Mouse (Mus musculus) ES-Bruce4 (cell line): ENCODE measurements at regions not wholly inside any gene's neighbourhood (a gene's known extent, or its start where the extent isn't known, plus 50 kb on each side); places are given as distances from the start of the nearest gene placed in this dataset.

ENCODE experiments used
- H3K27ac ChIP-seq: 2 replicates; pipeline ENCODE4 v1.5.1; 2012; ENCODE audit warnings: low read length, inconsistent platforms; ENCODE audit not compliant: insufficient read depth
- H3K27me3 ChIP-seq: 2 replicates; pipeline ENCODE4 v1.6.1; 2012; ENCODE audit warnings: mild to moderate bottlenecking, low read length, inconsistent platforms; ENCODE audit not compliant: control insufficient read depth, poor library complexity, insufficient read depth, severe bottlenecking
- H3K36me3 ChIP-seq: 2 replicates; pipeline ENCODE4 v1.6.1; 2012; ENCODE audit warnings: inconsistent platforms, mild to moderate bottlenecking, low read length, moderate library complexity; ENCODE audit not compliant: control insufficient read depth, poor library complexity, insufficient read depth, severe bottlenecking
- H3K4me1 ChIP-seq: one replicate; pipeline ENCODE4 v1.8.1; 2011; ENCODE audit warnings: low read length; ENCODE audit not compliant: control insufficient read depth, insufficient read depth
- H3K4me3 ChIP-seq: 2 replicates; pipeline ENCODE4 v1.5.1; 2011; ENCODE audit warnings: low read depth, mild to moderate bottlenecking, low read length
- H3K9ac ChIP-seq: 2 replicates; pipeline ENCODE4 v1.6.1; 2012; ENCODE audit warnings: low read depth, mild to moderate bottlenecking, inconsistent platforms; ENCODE audit not compliant: poor library complexity, severe bottlenecking
- H3K9me3 ChIP-seq: replicated peaks from 2 replicates; pipeline ENCODE4 v1.6.1; 2012; ENCODE audit warnings: mild to moderate bottlenecking, low read length, inconsistent platforms; ENCODE audit not compliant: control insufficient read depth, poor library complexity, insufficient read depth, severe bottlenecking
- CTCF ChIP-seq: IDR thresholded peaks from one replicate; pipeline ENCODE4 v1.8.1; 2011; ENCODE audit warnings: low read depth, low read length
- EP300 ChIP-seq: IDR thresholded peaks from 2 replicates; pipeline ENCODE4 v1.6.1; 2011; ENCODE audit warnings: low read depth, low read length; ENCODE audit not compliant: insufficient read depth
- POLR2A ChIP-seq: IDR thresholded peaks from one replicate; pipeline ENCODE4 v1.8.1; 2011; ENCODE audit warnings: low read length; ENCODE audit not compliant: insufficient read depth

GRCm38 (mm10) chr12:96323061-96323786 is 631.2 kb downstream of the Flrt2 start:
- H3K9me3 ChIP-seq: no peaks in the 10 kb centered on the region
- no peaks in the 10 kb centered on the region for H3K27me3 ChIP-seq
- H3K4me1 ChIP-seq: no peaks in the 10 kb centered on the region
- H3K27ac ChIP-seq: no peak overlapping the region
- H3K9ac ChIP-seq: no peak overlapping the region
- no peak overlapping the region for H3K4me3 ChIP-seq
- no peaks in the 10 kb centered on the region for H3K36me3 ChIP-seq
- no peak for TF ChIP-seq CTCF
- no peak for TF ChIP-seq POLR2A
- TF ChIP-seq EP300: no peak

GRCm38 (mm10) chr12:96351143-96351542 is 659.1 kb downstream of the Flrt2 start:
- TF ChIP-seq CTCF: no peak
- TF ChIP-seq POLR2A: no peak
- TF ChIP-seq EP300: no peak
- Histone ChIP-seq H3K9me3 (no peaks in the 10 kb centered on the region; the same call in 1 of the 2 replicates), H3K36me3 (no peaks in the 10 kb centered on the region), H3K9ac (no peak overlapping the region), H3K27me3 (no peaks in the 10 kb centered on the region), H3K27ac (no peak overlapping the region), H3K4me3 (no peak overlapping the region), H3K4me1 (no peaks in the 10 kb centered on the region)

- Histone ChIP-seq H3K9me3 (no peaks in the 10 kb centered on the region), H3K27ac (no peak overlapping the region), H3K9ac (no peak overlapping the region), H3K4me1 (no peaks in the 10 kb centered on the region), H3K4me3 (no peak overlapping the region), H3K36me3 (no peaks in the 10 kb centered on the region), H3K27me3 (no peaks in the 10 kb centered on the region)
- TF ChIP-seq EP300 (no peak), CTCF (no peak), POLR2A (no peak)
These were observed 686.9 kb downstream of the Flrt2 start for GRCm38 (mm10) chr12:96378924-96379323.

- Histone ChIP-seq H3K9ac (no peak overlapping the region), H3K4me3 (no peak overlapping the region), H3K9me3 (no peaks in the 10 kb centered on the region), H3K27me3 (no peaks in the 10 kb centered on the region), H3K27ac (no peak overlapping the region), H3K4me1 (no peaks in the 10 kb centered on the region), H3K36me3 (no peaks in the 10 kb centered on the region)
- no peak for TF ChIP-seq CTCF
- TF ChIP-seq EP300: no peak
- TF ChIP-seq POLR2A: no peak
These were observed 727.1 kb downstream of the Flrt2 start for GRCm38 (mm10) chr12:96419104-96419503.

GRCm38 (mm10) chr12:96419567-96419966 is 727.5 kb downstream of the Flrt2 start:
- no peaks in the 10 kb centered on the region for H3K36me3 ChIP-seq
- H3K9ac ChIP-seq: no peak overlapping the region
- H3K27me3 ChIP-seq: no peaks in the 10 kb centered on the region
- H3K27ac ChIP-seq: no peak overlapping the region
- TF ChIP-seq POLR2A (no peak), CTCF (no peak), EP300 (no peak)
- no peaks in the 10 kb centered on the region for H3K4me1 ChIP-seq
- no peaks in the 10 kb centered on the region for H3K9me3 ChIP-seq
- no peak overlapping the region for H3K4me3 ChIP-seq

- H3K9me3 ChIP-seq: no peaks in the 10 kb centered on the region
- H3K9ac ChIP-seq: no peak overlapping the region
- TF ChIP-seq EP300: no peak
- no peak for TF ChIP-seq CTCF
- TF ChIP-seq POLR2A: no peak
- H3K4me3 ChIP-seq: no peak overlapping the region
- no peaks in the 10 kb centered on the region for H3K36me3 ChIP-seq
- H3K27ac ChIP-seq: no peak overlapping the region
- H3K4me1 ChIP-seq: no peaks in the 10 kb centered on the region
- no peaks in the 10 kb centered on the region for H3K27me3 ChIP-seq
These were observed 735.6 kb downstream of the Flrt2 start for GRCm38 (mm10) chr12:96427589-96427988.
